Mouse (Mus musculus) cerebellum, adult 8-10 months (tissue): ENCODE results near the gene Mob1a.

Experiments
- DNase-seq: peaks from one replicate; pipeline ENCODE4 v3.0.0; 2022

Mob1a gene

GRCm38 (mm10) chr6:83325525-83326393, at the start of gene Mob1a, which contains the start of gene Mthfd2:
Gene Mob1a, plus strand, starts transcription at chr6:83326016.
Gene Mthfd2, minus strand, starts transcription at chr6:83325908.
- peak; percentile 94 for DNase-seq

- no peak for DNase-seq
These were observed 48.7 kb upstream of the Mob1a start for GRCm38 (mm10) chr6:83277151-83277550.

DNA sequence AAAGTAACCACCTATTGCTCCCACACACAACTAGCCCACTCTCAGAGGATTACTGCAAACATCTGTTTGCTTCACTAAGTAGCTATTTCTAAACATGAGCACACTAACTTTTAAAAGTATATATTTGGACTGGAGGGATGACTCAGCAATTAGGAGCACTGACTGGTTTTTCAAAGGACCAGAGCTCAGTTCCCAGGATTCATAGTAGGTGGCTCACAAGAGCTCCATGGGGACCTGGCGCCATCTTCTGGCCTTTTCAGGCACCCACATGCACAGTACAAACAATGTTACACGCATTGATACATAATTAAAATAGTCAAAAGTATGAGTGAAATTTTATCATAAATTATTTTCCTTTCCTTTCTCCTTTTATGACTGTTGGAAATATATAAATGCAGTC, 46.9 kb upstream of the Mob1a start:
- no peak for DNase-seq

- no peak for DNase-seq
These were observed 45.4 kb upstream of the Mob1a start for GRCm38 (mm10) chr6:83280256-83280955.

GRCm38 (mm10) chr6:83300447-83301229, 25.2 kb upstream of the Mob1a start:
- DNase-seq, result no peak

GRCm38 (mm10) chr6:83301294-83301693, 24.5 kb upstream of the Mob1a start:
- no peak for DNase-seq

- DNase-seq, result no peak
These were observed 23.6 kb upstream of the Mob1a start for GRCm38 (mm10) chr6:83302264-83302663.

GRCm38 (mm10) chr6:83309017-83309416, 16.8 kb upstream of the Mob1a start:
- DNase-seq, result no peak

GRCm38 (mm10) chr6:83311206-83311605, 14.6 kb upstream of the Mob1a start:
- DNase-seq, result no peak

DNA sequence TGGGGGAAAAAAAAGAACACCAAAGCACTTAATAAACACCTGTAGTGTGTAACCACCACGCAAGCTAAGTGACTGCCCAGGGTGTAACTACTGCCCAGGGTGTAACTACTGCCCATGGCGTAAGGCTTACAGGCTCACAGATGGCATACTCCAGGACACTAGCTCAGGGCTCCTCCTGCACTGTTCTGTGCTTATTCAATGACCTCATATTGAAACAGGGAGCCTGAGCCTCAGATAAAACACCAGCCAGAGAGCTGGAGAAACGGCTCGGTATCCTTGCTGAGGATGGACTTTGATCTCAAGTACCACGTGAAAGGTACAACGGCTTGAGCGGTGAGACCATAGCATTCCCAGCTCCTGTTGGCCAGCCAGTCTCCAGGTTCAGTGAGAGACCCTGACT, 13.8 kb upstream of the Mob1a start:
- DNase-seq, result no peak

- no peak for DNase-seq
These were observed 13.3 kb upstream of the Mob1a start for GRCm38 (mm10) chr6:83312514-83312913.

DNA sequence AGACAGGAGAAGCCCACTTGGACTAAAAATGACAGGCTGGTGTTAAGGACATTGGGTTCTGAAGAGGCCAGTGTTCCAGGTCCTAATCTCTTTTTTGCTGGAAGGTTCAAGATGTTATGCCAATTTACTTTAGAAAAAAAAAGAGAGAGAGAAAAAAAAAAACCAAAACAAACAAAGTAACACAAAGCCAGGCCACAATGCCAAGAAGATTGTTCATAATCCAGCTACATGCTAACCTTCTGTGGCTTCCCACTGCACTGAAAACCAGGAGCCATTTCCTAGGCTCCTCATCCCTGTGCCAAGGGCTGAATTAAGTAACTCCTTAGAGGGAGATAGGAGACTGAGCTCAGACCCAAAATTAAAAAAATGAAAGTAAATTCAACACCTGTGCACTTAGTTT, 10.5 kb upstream of the Mob1a start:
- no peak for DNase-seq

DNA sequence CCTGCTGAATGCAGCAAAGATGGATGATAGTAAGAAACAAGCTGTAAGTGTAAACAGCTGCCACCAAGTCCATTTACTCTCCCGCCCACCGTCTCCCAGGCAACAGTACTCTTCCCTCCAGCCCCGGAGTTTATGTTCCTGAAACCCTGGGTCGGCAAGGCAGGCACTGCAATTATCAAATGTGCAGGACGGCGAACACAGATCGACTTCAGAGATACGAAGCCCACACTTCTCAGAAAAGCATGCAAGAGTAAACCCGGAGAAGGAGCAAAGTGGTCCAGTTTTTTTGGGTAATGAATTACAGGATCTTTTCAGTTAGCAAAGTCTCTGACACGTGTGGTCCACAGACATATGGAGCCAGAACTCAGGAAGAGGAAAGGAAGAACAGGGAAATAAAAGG, 9.8 kb upstream of the Mob1a start:
- DNase-seq, result no peak

- DNase-seq, result peak; percentile 88
These were observed 8.6 kb upstream of the Mob1a start for GRCm38 (mm10) chr6:83317108-83317741.

DNA sequence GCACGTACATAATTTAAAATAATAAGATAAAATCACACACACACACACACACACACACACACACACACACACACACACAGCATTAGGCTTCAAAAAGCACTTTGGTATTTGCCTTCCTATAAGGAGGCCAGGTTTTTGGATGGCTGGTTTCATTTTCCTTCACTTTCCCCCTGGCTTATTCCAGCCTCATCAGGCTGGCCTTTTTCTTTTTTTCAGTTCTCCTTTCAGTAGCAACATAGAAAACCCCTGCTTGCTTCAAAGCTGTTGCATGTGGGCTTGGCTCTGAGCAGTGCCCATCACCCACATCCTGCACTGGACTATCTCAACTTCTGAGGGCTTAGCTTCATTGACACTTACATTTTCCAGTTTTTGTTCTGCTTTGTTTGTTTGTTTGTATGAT, 3.9 kb upstream of the Mob1a start:
- DNase-seq, result no peak

DNA sequence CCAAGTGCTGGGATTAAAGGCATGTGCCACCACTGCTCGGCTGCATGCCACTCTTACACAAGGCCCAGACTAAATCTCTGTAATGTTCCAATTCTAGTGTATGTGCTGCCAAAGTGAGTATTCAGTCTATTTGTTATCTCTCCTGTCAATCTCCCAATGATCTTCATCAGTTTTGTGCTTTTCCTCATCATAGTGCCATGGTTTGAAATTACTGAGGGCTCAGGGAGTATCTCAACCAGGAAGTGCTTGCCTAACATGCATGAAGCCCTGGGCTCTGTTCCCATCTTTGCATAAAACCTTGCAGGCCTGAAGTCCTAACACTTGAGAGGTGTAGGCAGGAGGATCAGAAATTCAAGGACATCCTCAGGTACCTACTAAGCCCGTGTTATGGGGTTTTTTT, 3.0 kb upstream of the Mob1a start:
- no peak for DNase-seq

GRCm38 (mm10) chr6:83323652-83324419, 2.0 kb upstream of the Mob1a start:
- no peak for DNase-seq

GRCm38 (mm10) chr6:83326394-83326736, 549 bp downstream of the Mob1a start:
- DNase-seq, result no peak

GRCm38 (mm10) chr6:83326761-83327160, 945 bp downstream of the Mob1a start:
- no peak for DNase-seq

GRCm38 (mm10) chr6:83327591-83328190, 1.9 kb downstream of the Mob1a start:
- DNase-seq, result no peak

DNA sequence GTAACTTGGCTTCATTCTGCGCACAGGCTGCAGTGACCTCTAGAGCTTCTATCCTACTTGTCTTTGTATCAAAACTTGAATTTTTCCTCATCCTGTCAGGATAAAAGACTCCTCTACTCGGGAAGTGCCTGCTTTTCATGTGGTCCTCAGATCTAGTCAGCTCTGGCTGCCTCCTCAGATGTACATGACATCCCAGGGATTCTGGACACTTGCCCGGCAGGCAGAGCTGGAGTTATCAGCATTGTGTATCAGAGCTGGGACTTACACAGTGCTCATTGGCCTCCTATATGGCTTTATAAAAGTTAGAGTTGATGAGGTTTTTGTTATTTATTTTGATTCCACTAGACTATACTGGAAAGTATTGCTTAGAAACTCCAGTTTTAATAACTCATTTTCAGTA, 15.6 kb downstream of the Mob1a start:
- DNase-seq, result no peak

GRCm38 (mm10) chr6:83342957-83343356, 17.1 kb downstream of the Mob1a start:
- DNase-seq, result no peak
